Mouse (Mus musculus) hindbrain, embryonic 12.5 days (tissue): ENCODE data around the gene Wdr4. TPM values are rescaled to one million over a fixed set of nuclear protein-coding genes. Genes with fewer than 3 reads are reported as not detected.
A peak's percentile ranks its signal among the peaks of the same experiment; 100 is the strongest.

Source experiments
- ATAC-seq: fragments of 200-750 bp; cut with Nextera tagmentation; 2 replicates; pipeline ENCODE4 v1.8.0; 2017; ENCODE audit warnings: moderate TSS enrichment; ENCODE audit not compliant: low FRiP score
- H3K27ac ChIP-seq: fragments of 300-500 bp; sonication (generic); 2 replicates; pipeline ENCODE4 v1.5.1; 2016; ENCODE audit warnings: mild to moderate bottlenecking
- H3K27me3 ChIP-seq: fragments of 300-500 bp; sonication (generic); 2 replicates; pipeline ENCODE4 v1.6.1; 2016; ENCODE audit warnings: mild to moderate bottlenecking
- H3K36me3 ChIP-seq: fragments of 300-500 bp; sonication (generic); 2 replicates; pipeline ENCODE4 v1.6.1; 2016; ENCODE audit warnings: mild to moderate bottlenecking
- H3K4me1 ChIP-seq: fragments of 300-500 bp; sonication (generic); 2 replicates; pipeline ENCODE4 v1.6.1; 2016
- H3K4me2 ChIP-seq: fragments of 300-500 bp; sonication (generic); replicated peaks from 2 replicates; pipeline ENCODE4 v1.6.1; 2016; ENCODE audit warnings: mild to moderate bottlenecking
- H3K4me3 ChIP-seq: fragments of 300-500 bp; sonication (generic); 2 replicates; pipeline ENCODE4 v1.5.1; 2016; ENCODE audit warnings: mild to moderate bottlenecking
- H3K9ac ChIP-seq: fragments of 300-500 bp; sonication (generic); 2 replicates; pipeline ENCODE4 v1.6.1; 2016; ENCODE audit warnings: mild to moderate bottlenecking, moderate library complexity
- H3K9me3 ChIP-seq: fragments of 300-500 bp; sonication (generic); replicated peaks from 2 replicates; pipeline ENCODE4 v1.6.1; 2016; ENCODE audit warnings: mild to moderate bottlenecking
- WGBS: fragments of 180-500 bp; shearing (Covaris S2); methylation state at CpG from one replicate; pipeline ENCODE4 v1.1.7; 2016; 5-methylcytosine and 5-hydroxymethylcytosine counted together
- polyA plus RNA-seq: library from polyadenylated mRNA; unstranded; fragments of >200 nt; fragmentation: Nextera tagmentation; extraction: Ambion mirVana; gene quantifications from 2 replicates; pipeline ENCODE4 v1.2.1, GENCODE M21; 2016

The Wdr4 gene
- polyA plus RNA-seq, 1 experiment from 2014 or later = 39.0 TPM

DNA sequence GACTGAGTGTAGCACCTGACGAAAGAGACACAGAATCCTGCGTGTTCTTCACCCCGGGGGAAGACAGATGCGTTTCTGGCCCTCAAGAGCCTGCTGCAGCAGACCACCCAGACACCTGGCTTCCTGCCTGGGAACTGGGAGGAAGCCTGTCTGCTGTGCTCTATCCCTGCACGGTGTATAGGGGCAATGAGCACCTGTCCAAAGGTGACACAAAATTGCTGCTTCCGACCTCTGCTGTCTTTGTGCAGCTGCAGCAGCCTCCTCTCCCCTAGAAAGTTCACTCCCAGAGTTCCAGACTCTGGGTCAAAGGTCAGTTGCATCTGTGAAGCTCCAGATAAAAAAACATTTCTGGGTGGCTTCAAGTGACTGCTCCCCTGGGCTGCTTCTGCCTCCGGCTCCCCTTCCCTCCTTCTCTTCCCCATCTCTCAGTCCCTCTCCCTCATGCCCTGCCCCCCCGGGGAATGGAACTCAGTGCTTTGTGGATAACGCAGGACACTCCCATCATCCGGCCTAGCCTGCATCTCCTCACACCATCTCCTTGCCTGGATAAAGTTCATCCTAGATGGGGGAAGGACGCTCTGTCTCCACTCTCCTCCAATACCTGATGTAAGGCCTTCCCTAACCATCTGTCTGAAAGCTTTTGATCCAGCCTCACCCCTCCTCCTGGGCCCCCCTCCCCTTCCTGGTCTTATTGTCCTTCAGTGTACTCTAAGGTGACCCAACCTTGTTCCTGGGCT, 40.5 kb downstream of the Wdr4 start:
- no peak for ATAC-seq
- Histone ChIP-seq H3K27me3 (no peaks in the 10 kb centered on the region), H3K9me3 (no peaks in the 10 kb centered on the region), H3K4me2 (no peak overlapping the region), H3K9ac (no peak overlapping the region), H3K4me1 (no peaks in the 10 kb centered on the region), H3K36me3 (peaks cover 24% of the 10 kb centered on the region), H3K4me3 (no peak overlapping the region), H3K27ac (no peak overlapping the region)
- 59% methylated on average over 11 of the region's 11 CpGs for WGBS

DNA sequence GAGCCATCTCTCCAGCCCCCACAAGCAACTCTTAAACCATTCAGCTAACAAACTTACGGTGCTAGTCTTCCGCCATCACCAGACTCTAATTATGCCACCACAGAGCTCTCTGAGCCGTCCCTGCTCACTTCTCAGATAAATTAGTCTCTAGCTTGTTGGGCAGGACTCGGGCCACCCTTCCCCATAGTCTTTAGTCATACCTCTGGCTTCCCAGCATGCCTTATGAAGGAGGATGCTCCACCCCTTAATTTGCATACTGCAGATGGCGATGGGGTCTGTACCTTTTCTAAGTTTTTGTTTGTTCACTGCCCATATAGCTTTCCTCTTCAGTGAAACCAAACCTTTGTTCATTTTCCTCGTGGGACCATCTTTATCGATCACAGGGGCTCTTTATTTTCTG, 41.2 kb downstream of the Wdr4 start:
- WGBS = 82% methylated on average over 7 of the region's 7 CpGs
- Histone ChIP-seq H3K27me3 (no peaks in the 10 kb centered on the region), H3K4me3 (no peak overlapping the region), H3K4me1 (0 out of 2 replicates have a peak, but pooled peaks cover 2% of the 10 kb centered on the region), H3K27ac (no peak overlapping the region), H3K4me2 (no peak overlapping the region), H3K9me3 (no peaks in the 10 kb centered on the region), H3K9ac (no peak overlapping the region), H3K36me3 (peaks cover 29% of the 10 kb centered on the region)
- ATAC-seq = no peak

DNA sequence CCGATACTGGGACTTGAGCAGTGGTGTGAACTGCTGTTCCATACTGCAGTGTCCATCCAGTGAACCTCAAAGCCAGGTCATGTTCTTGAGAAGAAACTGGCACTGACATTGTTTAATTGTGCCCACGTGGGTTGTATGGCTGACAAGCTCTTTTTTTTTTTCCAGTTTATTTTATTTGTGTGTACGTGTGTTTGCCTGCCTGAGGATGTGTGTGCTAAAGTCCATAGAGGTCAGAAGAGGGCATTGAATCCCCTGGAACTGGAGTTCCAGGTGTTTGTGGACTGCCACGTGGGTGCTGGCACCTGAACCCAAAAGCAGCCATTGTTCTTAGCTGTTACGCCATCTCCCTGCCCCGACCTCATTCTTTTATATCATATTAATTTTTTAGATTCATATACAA, 45.4 kb downstream of the Wdr4 start:
- no peak overlapping the region for H3K9ac ChIP-seq
- no peaks in the 10 kb centered on the region for H3K9me3 ChIP-seq
- peaks cover 14% of the 10 kb centered on the region for H3K4me1 ChIP-seq
- no peak for ATAC-seq
- 77% methylated on average over 6 of the region's 6 CpGs for WGBS
- H3K27me3 ChIP-seq = no peaks in the 10 kb centered on the region
- peaks cover 55% of the 10 kb centered on the region for H3K36me3 ChIP-seq
- H3K4me3 ChIP-seq = no peak overlapping the region
- no peak overlapping the region for H3K4me2 ChIP-seq
- no peak overlapping the region for H3K27ac ChIP-seq

DNA sequence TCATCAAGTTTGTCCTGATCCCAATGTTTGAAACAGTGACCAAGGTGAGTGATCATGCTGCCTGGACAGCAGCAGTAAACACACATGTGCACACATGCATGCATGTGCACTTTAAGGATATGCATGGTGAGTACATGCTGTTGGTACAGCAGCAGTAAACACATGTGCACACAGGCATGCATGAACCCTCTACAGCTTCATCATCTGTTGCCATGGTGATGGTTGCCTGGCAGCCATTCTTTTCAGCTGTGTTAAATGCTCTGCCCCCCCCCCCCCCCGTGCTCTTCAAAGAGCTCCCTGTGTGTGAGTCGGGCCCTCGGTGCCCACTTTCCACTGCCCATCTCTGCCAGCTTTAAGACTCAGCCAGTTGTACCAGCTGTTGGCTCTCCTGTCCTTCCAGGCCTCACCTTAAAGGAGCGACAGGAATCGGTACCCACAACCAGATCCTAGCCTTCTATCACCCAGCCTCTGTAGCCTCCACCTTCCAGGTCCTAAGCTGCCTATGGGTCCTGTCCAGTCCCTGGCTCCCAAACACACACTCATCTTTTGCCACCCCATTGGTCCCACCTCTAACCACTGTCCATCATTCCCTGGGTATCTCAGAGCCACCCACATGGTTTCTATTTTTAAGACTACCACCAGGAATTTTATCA, 48.9 kb downstream of the Wdr4 start:
- Histone ChIP-seq H3K9me3 (no peaks in the 10 kb centered on the region), H3K27ac (no peak overlapping the region), H3K9ac (no peak overlapping the region), H3K36me3 (peaks cover 76% of the 10 kb centered on the region), H3K4me3 (no peak overlapping the region), H3K27me3 (no peaks in the 10 kb centered on the region), H3K4me2 (no peak overlapping the region), H3K4me1 (peaks cover 14% of the 10 kb centered on the region)
- 42% methylated on average over 5 of the region's 5 CpGs for WGBS
- peak; percentile 52; the same call in 1 of the 2 replicates for ATAC-seq

DNA sequence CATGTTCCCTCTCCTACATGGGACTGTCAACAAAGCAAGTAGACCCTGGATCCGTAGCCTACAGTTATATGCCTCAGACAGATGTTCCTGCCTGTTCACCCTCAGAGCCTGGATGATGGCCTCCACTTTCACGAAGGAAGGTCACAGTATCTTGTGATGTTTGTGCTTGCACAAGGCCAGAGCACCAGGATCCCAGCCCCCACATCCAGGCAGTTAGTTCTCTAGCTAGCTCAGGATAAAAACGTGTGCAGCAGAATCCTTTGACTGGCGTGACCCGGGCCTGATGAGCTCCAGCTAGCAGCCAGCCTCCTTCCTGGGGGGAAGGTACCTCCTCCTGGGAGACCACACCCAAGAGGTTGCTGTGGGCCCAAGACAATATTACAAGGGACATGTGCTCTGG, 51.3 kb downstream of the Wdr4 start:
- WGBS = 81% methylated on average over 5 of the region's 5 CpGs
- no peak overlapping the region for H3K27ac ChIP-seq
- peaks cover 66% of the 10 kb centered on the region for H3K36me3 ChIP-seq
- H3K27me3 ChIP-seq = no peaks in the 10 kb centered on the region
- ATAC-seq = no peak
- no peaks in the 10 kb centered on the region for H3K9me3 ChIP-seq
- H3K4me3 ChIP-seq = no peak overlapping the region
- no peak overlapping the region for H3K9ac ChIP-seq
- no peak overlapping the region for H3K4me2 ChIP-seq
- H3K4me1 ChIP-seq = peaks cover 12% of the 10 kb centered on the region

DNA sequence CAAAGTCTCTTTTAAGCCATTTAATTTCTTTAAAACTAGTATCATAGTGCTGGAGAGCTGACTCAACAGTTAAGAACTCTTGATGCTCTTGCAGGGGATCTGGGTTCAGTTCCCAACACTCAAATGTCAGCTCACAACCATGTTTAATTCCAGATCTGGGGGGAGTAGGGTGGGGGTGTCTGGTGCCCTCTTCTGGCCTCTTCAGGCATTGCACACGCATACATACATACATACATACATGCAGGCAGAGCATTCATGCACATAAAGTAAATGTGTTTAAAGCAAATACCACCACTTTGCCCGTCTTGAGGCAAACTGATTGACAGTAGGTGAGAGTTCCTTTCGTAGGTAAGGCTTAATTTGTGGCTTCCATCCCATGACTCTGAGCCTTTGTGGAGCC, 52.9 kb downstream of the Wdr4 start:
- peaks cover 71% of the 10 kb centered on the region for H3K36me3 ChIP-seq
- no peak overlapping the region for H3K27ac ChIP-seq
- H3K4me2 ChIP-seq = no peak overlapping the region
- H3K4me1 ChIP-seq = peaks cover 12% of the 10 kb centered on the region
- no peaks in the 10 kb centered on the region for H3K27me3 ChIP-seq
- no peaks in the 10 kb centered on the region for H3K9me3 ChIP-seq
- 90% methylated on average over 3 of the region's 3 CpGs for WGBS
- no peak overlapping the region for H3K4me3 ChIP-seq
- no peak overlapping the region for H3K9ac ChIP-seq
- ATAC-seq = no peak

DNA sequence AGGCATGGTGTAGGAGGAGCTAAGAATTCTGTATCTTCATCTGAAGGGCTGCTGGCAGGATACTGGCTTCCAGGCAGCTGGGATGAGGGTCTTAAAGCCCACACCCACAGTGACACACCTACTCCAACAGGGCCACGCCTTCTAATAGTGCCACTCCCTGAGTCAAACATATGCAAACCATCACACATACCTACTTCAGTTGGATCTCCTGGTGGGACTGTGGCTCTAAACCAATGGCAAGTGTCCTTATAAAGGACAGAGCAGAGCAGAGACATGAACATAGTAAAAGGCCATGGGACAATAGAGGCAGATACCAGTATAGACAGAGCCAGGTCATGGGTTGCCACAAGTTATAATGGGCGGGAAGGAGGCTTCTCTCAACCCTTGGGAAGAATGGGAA, 57.3 kb downstream of the Wdr4 start:
- Histone ChIP-seq H3K4me1 (peaks cover 2% of the 10 kb centered on the region; the same call in 1 of the 2 replicates), H3K9me3 (no peaks in the 10 kb centered on the region), H3K36me3 (peaks cover 67% of the 10 kb centered on the region), H3K4me3 (no peak overlapping the region), H3K4me2 (no peak overlapping the region), H3K9ac (no peak overlapping the region), H3K27ac (no peak overlapping the region), H3K27me3 (no peaks in the 10 kb centered on the region)
- 78% methylated on average over 2 of the region's 2 CpGs for WGBS
- no peak for ATAC-seq

DNA sequence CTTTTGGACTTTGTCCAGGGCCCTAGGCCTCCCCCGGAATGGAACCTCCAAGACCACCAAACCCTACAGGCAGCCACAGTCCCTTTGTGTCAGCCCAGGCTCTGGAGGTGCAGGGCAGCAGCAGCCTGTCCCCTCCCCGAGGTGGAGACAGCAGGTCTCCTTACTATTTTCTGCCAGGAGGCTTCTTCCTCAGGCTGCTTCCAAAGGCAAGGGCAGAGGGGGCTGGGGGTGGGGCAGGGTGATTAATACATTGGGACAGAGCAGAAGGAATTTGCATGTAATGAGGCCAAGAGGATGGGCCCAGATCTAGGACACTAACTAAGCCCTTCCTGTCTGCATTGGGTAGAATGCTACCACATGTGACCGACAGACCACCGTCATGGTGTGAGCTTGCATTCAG, 59.4 kb downstream of the Wdr4 start:
- H3K27ac ChIP-seq = no peak overlapping the region
- H3K27me3 ChIP-seq = no peaks in the 10 kb centered on the region
- H3K9ac ChIP-seq = no peak overlapping the region
- 74% methylated on average over 4 of the region's 4 CpGs for WGBS
- H3K4me3 ChIP-seq = no peak overlapping the region
- ATAC-seq = no peak
- peaks cover 2% of the 10 kb centered on the region; the same call in 1 of the 2 replicates for H3K4me1 ChIP-seq
- peaks cover 63% of the 10 kb centered on the region for H3K36me3 ChIP-seq
- H3K9me3 ChIP-seq = no peaks in the 10 kb centered on the region
- H3K4me2 ChIP-seq = no peak overlapping the region

DNA sequence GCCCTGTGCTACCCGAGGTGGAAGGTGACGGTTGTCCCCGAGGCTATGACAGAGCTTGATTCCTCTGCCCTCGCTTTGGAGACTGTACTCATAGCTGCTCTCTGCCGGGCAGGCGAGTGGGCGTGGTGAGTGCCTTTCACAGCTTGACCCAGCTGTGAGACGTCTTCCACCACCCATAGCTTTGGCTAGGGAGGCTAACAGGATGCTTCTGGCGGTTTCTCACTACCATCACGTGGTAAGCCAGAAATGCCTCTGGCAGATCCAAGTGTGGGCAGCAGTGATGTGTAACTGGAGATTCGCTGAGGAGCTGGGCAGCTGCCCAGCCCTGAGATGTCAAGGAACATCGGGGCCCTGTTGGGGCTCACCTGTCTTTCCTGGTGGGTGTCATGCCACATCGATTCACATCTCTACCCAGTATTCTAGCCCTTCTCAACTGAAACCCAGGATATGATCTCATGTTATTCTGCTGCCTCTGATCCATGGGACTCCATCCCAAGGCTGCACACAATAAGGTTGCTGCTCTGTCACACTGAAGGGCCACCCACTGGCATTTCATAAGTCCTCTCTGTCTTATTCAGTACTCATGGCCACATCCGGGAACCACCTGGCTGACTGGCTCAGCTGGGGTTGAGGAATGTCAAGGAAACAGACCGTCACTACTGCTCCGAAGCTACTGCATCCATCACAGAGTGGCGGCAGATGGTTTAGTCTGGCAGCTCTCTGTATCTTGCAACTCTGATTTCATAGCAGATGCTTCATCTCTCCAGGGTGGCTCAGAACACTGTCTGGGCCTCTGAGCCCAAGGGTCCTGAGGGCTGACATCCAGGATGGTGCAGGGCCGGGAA, 62.8 kb downstream of the Wdr4 start:
- Histone ChIP-seq H3K36me3 (peaks cover 45% of the 10 kb centered on the region), H3K9me3 (no peaks in the 10 kb centered on the region), H3K4me3 (no peak overlapping the region), H3K4me1 (peaks cover 2% of the 10 kb centered on the region; the same call in 1 of the 2 replicates), H3K9ac (no peak overlapping the region), H3K27ac (no peak overlapping the region), H3K27me3 (no peaks in the 10 kb centered on the region), H3K4me2 (no peak overlapping the region)
- ATAC-seq = no peak
- 67% methylated on average over 18 of the region's 18 CpGs for WGBS

DNA sequence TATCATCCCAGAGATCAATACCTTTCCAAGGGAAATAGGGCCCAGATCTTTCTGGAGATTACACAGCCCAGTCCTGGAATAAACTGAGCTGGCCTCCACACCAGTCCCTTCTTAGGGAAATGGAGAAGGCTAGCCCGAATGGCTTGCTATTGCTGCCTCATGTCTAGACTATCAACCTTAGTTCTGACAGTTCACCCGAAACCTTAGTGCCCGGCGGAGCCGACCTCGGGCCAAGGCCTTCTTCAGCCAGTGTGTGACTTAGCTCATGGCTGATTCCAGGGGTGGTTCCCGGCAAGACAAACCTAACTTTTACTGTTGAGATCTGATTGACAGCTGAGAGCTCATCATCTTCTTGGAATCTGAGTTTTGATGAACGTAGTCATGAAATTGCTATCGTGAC, 65.7 kb downstream of the Wdr4 start:
- no peak overlapping the region for H3K9ac ChIP-seq
- H3K4me3 ChIP-seq = no peak overlapping the region
- H3K9me3 ChIP-seq = no peaks in the 10 kb centered on the region
- peaks cover 28% of the 10 kb centered on the region for H3K36me3 ChIP-seq
- H3K4me1 ChIP-seq = peaks cover 19% of the 10 kb centered on the region
- H3K4me2 ChIP-seq = no peak overlapping the region
- H3K27ac ChIP-seq = no peak overlapping the region
- WGBS = 92% methylated on average over 9 of the region's 9 CpGs
- H3K27me3 ChIP-seq = no peaks in the 10 kb centered on the region
- no peak for ATAC-seq

DNA sequence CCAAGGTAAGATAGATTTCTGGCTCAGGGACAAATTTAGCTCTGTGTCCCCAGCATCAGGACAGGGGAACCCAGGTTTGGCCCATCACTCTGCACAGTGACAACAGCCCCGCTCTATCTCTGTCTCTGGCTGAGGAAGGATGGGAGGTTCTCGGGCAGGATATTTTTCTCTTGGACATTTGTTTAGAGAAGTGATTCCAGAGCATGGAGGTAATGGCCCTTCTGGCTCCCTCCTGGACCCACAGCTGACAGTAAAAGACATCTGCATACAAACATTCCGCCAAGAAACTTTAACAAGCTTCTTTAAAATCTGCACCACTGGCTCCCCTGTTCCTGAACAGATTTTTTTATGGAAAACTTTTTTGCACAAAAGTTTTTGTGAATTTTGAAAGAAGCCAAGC, 66.3 kb downstream of the Wdr4 start:
- 81% methylated on average over 3 of the region's 3 CpGs for WGBS
- no peaks in the 10 kb centered on the region for H3K9me3 ChIP-seq
- no peak overlapping the region for H3K9ac ChIP-seq
- no peaks in the 10 kb centered on the region for H3K27me3 ChIP-seq
- H3K4me1 ChIP-seq = peaks cover 19% of the 10 kb centered on the region
- peaks cover 27% of the 10 kb centered on the region for H3K36me3 ChIP-seq
- ATAC-seq = no peak
- H3K4me2 ChIP-seq = no peak overlapping the region
- no peak overlapping the region for H3K27ac ChIP-seq
- no peak overlapping the region for H3K4me3 ChIP-seq

DNA sequence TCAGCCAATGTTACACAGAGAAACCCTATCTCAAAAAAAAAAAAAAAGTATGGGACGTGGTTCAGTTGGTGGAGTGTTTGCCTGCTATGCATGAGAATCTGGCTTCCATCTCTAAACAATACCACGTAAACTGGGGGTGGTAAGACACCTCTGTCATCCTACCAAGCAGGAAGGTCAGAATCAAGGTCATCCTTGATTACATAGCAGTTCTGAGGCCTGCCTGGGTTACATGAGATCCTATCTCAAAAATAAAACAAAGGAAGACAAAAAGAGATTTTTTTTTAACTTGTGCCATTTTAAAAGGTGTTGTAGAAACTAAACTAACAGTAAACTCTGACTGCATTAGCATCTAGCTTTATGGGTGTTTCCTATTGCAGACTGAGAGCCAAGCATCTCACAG, 67.0 kb downstream of the Wdr4 start:
- H3K4me2 ChIP-seq = no peak overlapping the region
- peaks cover 27% of the 10 kb centered on the region for H3K36me3 ChIP-seq
- H3K4me1 ChIP-seq = peaks cover 19% of the 10 kb centered on the region
- no peak overlapping the region for H3K27ac ChIP-seq
- H3K4me3 ChIP-seq = no peak overlapping the region
- ATAC-seq = no peak
- H3K27me3 ChIP-seq = no peaks in the 10 kb centered on the region
- H3K9me3 ChIP-seq = no peaks in the 10 kb centered on the region
- no peak overlapping the region for H3K9ac ChIP-seq
- 70% methylated on average over 2 of the region's 2 CpGs for WGBS
